Mouse (Mus musculus): Measurements from ENCODE around the gene Cgrrf1.
"Not testable (repeated sequence)": the region's sequence is repeated elsewhere in the genome, so short reads cannot be mapped to it uniquely, and the experiment has no call there.

Cgrrf1 gene

GRCm38 (mm10) chr14:46831837-46832333 lies at the start of gene Cgrrf1:
TSS of gene Cgrrf1 (plus strand) at chr14:46832125.
- DNase-seq (ENCODE audit: low spot score in 2 of 2) = peak; percentile 96 to 98

- DNase-seq (ENCODE audit: low spot score in 2 of 2) = no peak
These were observed 49.6 kb upstream of the Cgrrf1 start for GRCm38 (mm10) chr14:46782187-46782828.

GRCm38 (mm10) chr14:46783327-46783926 lies 48.5 kb upstream of the Cgrrf1 start:
- DNase-seq (ENCODE audit: low spot score in 2 of 2) = no peak

- no peak for DNase-seq (ENCODE audit: low spot score in 2 of 2)
These were observed 46.7 kb upstream of the Cgrrf1 start for GRCm38 (mm10) chr14:46785247-46785646.

GRCm38 (mm10) chr14:46787454-46787786 lies 44.5 kb upstream of the Cgrrf1 start:
- DNase-seq (ENCODE audit: low spot score in 2 of 2) = peak in 1 of 2 experiments; percentile 10

GRCm38 (mm10) chr14:46787787-46788504 lies 44.0 kb upstream of the Cgrrf1 start, which contains the start of gene Cnih1:
TSS of gene Cnih1 (minus strand) at chr14:46788411.
- DNase-seq (ENCODE audit: low spot score in 2 of 2) = peak; percentile 86 to 88

- no peak for DNase-seq (ENCODE audit: low spot score in 2 of 2)
These were observed 43.4 kb upstream of the Cgrrf1 start for GRCm38 (mm10) chr14:46788505-46788901.

GRCm38 (mm10) chr14:46790303-46790702 lies 41.6 kb upstream of the Cgrrf1 start:
- no peak for DNase-seq (ENCODE audit: low spot score in 2 of 2)

GRCm38 (mm10) chr14:46790723-46791122 lies 41.2 kb upstream of the Cgrrf1 start:
- no peak for DNase-seq (ENCODE audit: low spot score in 2 of 2)

GRCm38 (mm10) chr14:46794157-46794556 lies 37.8 kb upstream of the Cgrrf1 start:
- no peak for DNase-seq (ENCODE audit: low spot score in 2 of 2)

- DNase-seq (ENCODE audit: low spot score in 2 of 2) = peak in 1 of 2 experiments; percentile 9
These were observed 31.1 kb upstream of the Cgrrf1 start for GRCm38 (mm10) chr14:46800684-46801345.

- DNase-seq (ENCODE audit: low spot score in 2 of 2) = no peak
These were observed 28.7 kb upstream of the Cgrrf1 start for GRCm38 (mm10) chr14:46803259-46803658.

- no peak for DNase-seq (ENCODE audit: low spot score in 2 of 2)
These were observed 28.1 kb upstream of the Cgrrf1 start for GRCm38 (mm10) chr14:46803791-46804190.

GRCm38 (mm10) chr14:46806186-46806585 lies 25.7 kb upstream of the Cgrrf1 start:
- DNase-seq (ENCODE audit: low spot score in 2 of 2) = no peak

- no peak for DNase-seq (ENCODE audit: low spot score in 2 of 2)
These were observed 24.0 kb upstream of the Cgrrf1 start for GRCm38 (mm10) chr14:46807927-46808326.

- DNase-seq (ENCODE audit: low spot score in 2 of 2) = no peak
These were observed 16.3 kb upstream of the Cgrrf1 start for GRCm38 (mm10) chr14:46815640-46816039.

- DNase-seq (ENCODE audit: low spot score in 2 of 2) = no peak
These were observed 14.9 kb upstream of the Cgrrf1 start for GRCm38 (mm10) chr14:46816916-46817622.

- no peak for DNase-seq (ENCODE audit: low spot score in 2 of 2)
These were observed 13.2 kb upstream of the Cgrrf1 start for GRCm38 (mm10) chr14:46818743-46819142.

GRCm38 (mm10) chr14:46819961-46820360 lies 12.0 kb upstream of the Cgrrf1 start:
- DNase-seq (ENCODE audit: low spot score in 2 of 2) = not testable (repeated sequence)

GRCm38 (mm10) chr14:46821271-46821872 lies 10.6 kb upstream of the Cgrrf1 start:
- no peak for DNase-seq (ENCODE audit: low spot score in 2 of 2)
